Mouse (Mus musculus) c-Kit-negative CD71-positive TER-119-positive erythroid progenitor cells, embryonic 14.5 days (primary cell): ENCODE data around the gene Dhx37.
A peak's percentile ranks its signal among the peaks of the same experiment; 100 is the strongest.
"Not testable (repeated sequence)": the region's sequence is repeated elsewhere in the genome, so short reads cannot be mapped to it uniquely, and the experiment has no call there.

Source experiments
- DNase-seq: peaks from one replicate; pipeline ENCODE4 v3.0.0-alpha.2; 2013; ENCODE audit warnings: low read depth, low spot score

Gene Dhx37

GRCm38 (mm10) chr5:125448631-125449030, 14.7 kb upstream of the Dhx37 start:
- DNase-seq, result no peak

GRCm38 (mm10) chr5:125448026-125448425, 14.1 kb upstream of the Dhx37 start:
- DNase-seq, result no peak

- DNase-seq, result no peak
These were observed 12.4 kb upstream of the Dhx37 start for GRCm38 (mm10) chr5:125446344-125446743.

GRCm38 (mm10) chr5:125444554-125444953, 10.6 kb upstream of the Dhx37 start:
- DNase-seq, result no peak

GRCm38 (mm10) chr5:125443915-125444314, 10.0 kb upstream of the Dhx37 start:
- DNase-seq, result no peak

GRCm38 (mm10) chr5:125443335-125443734, 9.4 kb upstream of the Dhx37 start:
- DNase-seq, result no peak

- DNase-seq, result no peak
These were observed 8.4 kb upstream of the Dhx37 start for GRCm38 (mm10) chr5:125442136-125442995.

GRCm38 (mm10) chr5:125441234-125442114, 7.6 kb upstream of the Dhx37 start, which contains the start of gene Bri3bp:
Gene Bri3bp, plus strand, starts transcription at chr5:125441568.
- no peak for DNase-seq

GRCm38 (mm10) chr5:125440583-125441233, 6.8 kb upstream of the Dhx37 start:
- no peak for DNase-seq

GRCm38 (mm10) chr5:125434347-125434746, 426 bp upstream of the Dhx37 start:
- not testable (repeated sequence) for DNase-seq

GRCm38 (mm10) chr5:125432324-125432723, 1.6 kb downstream of the Dhx37 start:
- not testable (repeated sequence) for DNase-seq

- no peak for DNase-seq
These were observed 7.6 kb downstream of the Dhx37 start for GRCm38 (mm10) chr5:125426343-125426742.

- DNase-seq, result no peak
These were observed 8.1 kb downstream of the Dhx37 start for GRCm38 (mm10) chr5:125425698-125426276.

- DNase-seq, result no peak
These were observed 14.8 kb downstream of the Dhx37 start for GRCm38 (mm10) chr5:125419124-125419523.

- no peak for DNase-seq
These were observed 15.3 kb downstream of the Dhx37 start for GRCm38 (mm10) chr5:125418636-125419035.

GRCm38 (mm10) chr5:125416183-125416582, 17.7 kb downstream of the Dhx37 start:
- no peak for DNase-seq

GRCm38 (mm10) chr5:125413763-125414162, 20.2 kb downstream of the Dhx37 start:
- no peak for DNase-seq

- not testable (repeated sequence) for DNase-seq
These were observed 21.4 kb downstream of the Dhx37 start for GRCm38 (mm10) chr5:125412536-125412935.

GRCm38 (mm10) chr5:125411972-125412530, 21.9 kb downstream of the Dhx37 start:
- peak; percentile 54 for DNase-seq

GRCm38 (mm10) chr5:125409348-125410090, 24.4 kb downstream of the Dhx37 start:
- peak; percentile 39 for DNase-seq
